Mouse (Mus musculus) CD4-positive, CD25-positive, alpha-beta regulatory T cell, adult 4 months (primary cell): ENCODE measurements around the gene Cul3. TPM values are rescaled to one million over a fixed set of nuclear protein-coding genes. Genes with fewer than 3 reads are reported as not detected.
A peak's percentile ranks its signal among the peaks of the same experiment; 100 is the strongest.

Experiments used
- ATAC-seq: one replicate; pipeline ENCODE4 v1.8.0; 2017
- polyA plus RNA-seq, 2 experiments: library from polyadenylated mRNA; unstranded; fragments of 100-300 nt; shearing (Covaris generic); gene quantifications; one replicate each; pipeline ENCODE4 v1.2.1; 2017

The Cul3 gene
- polyA plus RNA-seq, 2 experiments from 2014 or later = 25.0 to 48.2 TPM

DNA sequence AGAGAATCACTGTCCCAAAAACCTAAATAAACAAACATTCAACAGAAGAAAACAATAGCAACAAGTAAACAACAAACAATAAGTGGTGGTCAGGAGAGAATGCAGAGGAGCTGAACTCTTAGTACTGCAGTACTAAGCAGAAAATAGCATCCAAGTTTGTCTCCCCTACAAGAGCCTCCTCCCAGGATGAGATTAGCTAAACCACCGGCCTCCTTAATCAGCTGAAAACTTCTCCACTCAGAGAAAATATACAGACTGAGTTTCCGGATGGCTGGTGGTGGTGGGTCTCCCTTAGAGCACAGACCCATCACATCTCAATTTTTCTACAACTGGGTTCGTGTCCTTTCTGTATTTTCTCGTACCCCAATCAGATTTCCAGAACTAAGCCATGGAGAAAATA lies 47.0 kb downstream of the Cul3 start:
- no peak for ATAC-seq

DNA sequence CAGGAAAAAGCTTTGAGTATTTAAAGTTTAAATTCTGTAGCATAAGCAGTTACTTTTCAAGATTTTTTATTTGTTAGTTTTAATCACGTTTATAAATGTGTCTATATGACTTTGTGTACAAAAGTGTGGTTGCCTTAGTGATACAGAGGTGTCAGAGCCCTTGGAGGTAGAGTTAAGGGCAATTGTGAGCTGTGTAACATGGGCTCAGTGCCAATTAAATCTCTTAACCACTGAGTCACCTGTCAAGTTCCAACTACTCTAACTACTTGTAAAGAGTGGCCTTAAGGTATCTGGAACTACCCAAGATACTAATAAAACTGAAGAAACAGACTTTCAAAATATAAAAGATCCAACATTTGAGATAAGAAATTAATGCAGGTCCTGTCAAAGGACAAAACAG lies 61.5 kb downstream of the Cul3 start:
- ATAC-seq = no peak

DNA sequence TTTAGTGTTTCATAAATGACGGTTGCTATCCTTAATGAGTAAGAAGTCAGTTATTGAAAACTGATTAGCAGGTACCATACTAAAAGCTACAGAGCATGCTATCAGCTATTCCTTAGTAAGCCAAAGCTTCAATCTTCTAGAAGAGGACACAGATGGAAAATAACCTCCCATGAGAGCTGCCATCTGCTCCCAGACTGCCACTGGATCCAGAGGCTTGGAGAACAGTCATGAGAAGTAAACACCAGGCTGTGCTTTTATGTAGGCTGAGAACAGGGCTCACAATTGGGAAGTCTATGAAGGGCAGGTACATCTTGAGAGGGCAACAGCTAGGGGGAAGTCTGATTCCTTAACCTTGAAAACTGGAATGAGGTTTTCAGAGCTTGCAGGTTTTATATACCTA lies 79.8 kb downstream of the Cul3 start:
- ATAC-seq = no peak

DNA sequence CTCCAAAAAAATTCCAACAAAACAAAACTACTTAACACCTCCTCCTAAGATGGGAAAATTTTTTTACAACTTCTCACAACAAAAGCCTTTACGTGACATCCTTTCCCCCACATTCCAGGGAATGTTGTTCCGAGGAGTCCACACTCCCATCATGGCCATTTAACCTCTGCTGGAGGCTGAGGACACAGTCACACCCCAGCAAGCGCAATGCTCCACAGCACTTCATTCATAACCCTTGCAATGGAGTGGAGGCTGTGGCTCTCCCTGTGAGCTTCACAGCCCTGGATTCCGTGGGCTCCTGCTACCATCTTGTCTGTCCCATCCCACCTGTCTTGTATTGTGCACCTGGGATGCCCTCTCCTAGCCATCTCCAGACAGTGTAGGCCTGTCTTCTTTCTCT lies 81.6 kb downstream of the Cul3 start:
- ATAC-seq = no peak

DNA sequence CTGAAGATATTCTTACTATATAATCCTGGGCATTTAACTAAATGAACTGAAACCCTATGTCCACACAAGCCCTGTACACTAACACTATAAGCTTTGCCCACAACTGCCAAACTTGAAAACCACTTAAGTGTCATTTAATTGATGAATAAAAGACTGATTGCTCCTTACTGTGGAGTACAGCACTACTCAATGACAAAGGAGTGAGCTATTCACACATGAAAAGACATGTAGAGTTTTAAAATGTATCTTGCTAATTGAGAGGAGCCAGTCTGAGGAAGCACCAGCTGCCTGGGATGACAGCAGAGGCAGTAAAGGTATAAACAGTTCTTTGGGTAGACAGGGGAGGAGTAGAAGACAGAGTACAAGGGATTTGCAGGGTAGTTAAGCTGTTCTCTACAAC lies 87.0 kb downstream of the Cul3 start:
- no peak for ATAC-seq

DNA sequence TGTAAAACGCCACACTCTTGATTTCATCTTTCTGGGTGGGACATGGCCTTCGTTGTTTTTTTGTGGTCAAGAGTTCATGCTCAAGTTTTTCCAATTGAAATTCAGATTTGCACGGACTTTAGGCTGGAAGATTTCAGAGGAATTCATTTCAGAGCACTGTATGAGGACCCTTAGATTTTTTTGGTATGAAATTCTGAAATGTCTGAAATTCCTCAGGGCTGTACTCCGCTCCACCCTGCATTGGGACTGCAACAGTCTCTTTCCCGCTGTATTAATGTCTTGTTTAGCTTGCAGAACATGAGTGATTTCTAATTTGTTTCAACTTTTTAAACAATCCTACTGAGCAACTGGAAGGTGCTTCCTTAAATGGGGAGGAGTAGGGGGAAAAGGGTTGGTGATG lies 90.0 kb downstream of the Cul3 start:
- no peak for ATAC-seq

DNA sequence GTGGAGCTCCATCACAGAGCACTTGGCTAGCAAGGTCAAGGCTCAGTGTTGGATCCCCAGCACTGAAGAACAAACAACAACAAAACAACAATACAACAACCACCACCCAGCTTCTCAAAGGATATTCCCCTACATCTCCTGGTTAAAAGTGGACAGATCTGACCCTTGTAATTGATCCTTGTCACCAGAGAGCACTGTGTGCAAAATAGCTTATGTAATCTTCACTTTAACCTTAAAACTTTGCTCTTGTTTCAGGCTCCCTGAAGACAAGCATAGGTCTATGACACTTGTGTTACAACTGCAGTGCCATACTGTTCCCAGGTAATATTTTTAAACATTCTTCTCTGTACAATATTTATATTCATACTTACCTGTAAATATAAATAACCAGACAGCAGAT lies 93.1 kb downstream of the Cul3 start:
- ATAC-seq = no peak

DNA sequence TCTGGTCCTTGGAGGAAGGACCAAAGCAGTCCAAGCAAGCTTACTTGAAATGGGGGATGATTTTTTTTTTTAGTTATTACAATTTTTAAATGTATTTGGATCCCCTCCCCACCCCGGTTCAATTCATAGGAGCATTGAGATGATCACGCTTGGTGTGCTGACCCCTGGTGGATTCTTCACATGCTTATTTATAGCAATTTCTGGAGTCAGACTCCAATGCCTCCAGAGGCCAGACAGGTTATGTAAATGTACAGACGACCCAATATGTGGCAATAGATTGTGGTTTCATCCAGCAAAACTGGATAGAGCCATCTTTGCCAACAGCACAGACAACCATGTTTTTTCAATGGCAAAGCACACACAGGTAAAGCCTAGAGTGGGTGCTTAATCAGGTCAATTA lies 96.2 kb downstream of the Cul3 start:
- no peak for ATAC-seq

DNA sequence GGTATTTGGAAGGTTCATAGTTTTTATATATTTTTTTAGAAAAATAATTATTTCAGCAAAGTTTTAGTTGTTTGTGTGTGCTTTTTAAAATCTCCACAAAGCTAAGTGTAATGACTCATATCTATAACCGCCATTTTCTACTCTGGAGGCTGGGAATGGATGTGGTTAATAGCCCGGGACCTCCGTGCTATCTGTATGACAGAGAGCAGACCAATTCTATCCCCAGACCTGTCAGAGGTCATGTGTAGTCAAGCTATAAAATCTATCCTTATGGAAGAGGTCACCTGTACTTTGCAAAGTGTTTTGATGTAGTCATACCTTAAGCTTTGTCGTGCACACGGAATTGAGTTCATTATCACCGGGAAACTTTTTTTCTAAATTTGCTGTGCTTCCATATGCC lies 98.7 kb downstream of the Cul3 start:
- ATAC-seq = no peak

DNA sequence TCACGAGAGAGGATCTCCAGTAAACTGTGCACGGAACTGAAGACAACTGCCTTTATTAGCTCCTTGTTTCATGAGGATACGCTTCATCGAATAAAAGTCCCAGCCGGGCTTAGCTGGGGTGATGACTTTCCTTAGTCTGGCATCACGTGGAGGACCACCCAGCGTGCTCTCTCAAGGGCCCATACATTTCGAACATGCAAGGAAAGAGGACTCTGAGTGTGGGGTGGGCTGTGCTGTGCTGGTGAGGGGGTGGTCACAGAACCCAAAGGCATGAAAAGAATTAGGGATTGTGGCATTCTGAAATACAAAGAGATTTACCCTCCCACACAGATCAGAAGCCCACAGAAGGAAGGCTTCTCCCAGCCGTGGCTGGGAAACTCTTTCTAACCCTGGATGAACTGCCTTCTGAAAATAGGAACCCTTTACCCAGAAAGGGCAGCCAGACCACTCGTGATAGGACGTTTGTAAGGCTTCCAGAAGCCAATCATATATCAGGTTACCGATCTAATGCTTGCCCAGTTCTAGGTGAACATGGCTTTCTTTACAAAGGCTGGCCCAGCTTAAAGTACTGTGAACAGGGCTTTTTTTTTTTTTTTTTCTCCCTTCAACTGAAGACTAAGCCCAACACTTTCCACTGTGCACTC lies 100.1 kb downstream of the Cul3 start:
- ATAC-seq = no peak

DNA sequence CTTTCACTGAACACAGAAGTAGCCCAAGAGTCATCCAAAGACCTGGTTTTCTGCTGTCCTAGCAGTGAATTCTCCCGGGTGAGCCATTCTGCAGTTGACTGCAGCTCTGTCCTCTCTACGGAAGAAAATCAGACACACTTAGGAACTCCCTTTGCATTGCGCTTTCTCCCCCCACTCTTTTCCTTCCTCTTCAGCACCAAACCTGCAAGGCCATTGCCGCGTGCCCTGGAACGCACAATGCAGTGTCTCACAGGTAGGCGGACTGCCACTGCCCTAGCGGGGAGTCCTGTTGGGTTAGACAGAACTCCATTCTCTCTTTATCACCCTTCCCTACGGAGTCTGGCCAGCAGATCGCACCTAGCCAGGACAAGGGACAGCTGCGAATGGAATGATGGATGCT lies 100.8 kb downstream of the Cul3 start:
- no peak for ATAC-seq

DNA sequence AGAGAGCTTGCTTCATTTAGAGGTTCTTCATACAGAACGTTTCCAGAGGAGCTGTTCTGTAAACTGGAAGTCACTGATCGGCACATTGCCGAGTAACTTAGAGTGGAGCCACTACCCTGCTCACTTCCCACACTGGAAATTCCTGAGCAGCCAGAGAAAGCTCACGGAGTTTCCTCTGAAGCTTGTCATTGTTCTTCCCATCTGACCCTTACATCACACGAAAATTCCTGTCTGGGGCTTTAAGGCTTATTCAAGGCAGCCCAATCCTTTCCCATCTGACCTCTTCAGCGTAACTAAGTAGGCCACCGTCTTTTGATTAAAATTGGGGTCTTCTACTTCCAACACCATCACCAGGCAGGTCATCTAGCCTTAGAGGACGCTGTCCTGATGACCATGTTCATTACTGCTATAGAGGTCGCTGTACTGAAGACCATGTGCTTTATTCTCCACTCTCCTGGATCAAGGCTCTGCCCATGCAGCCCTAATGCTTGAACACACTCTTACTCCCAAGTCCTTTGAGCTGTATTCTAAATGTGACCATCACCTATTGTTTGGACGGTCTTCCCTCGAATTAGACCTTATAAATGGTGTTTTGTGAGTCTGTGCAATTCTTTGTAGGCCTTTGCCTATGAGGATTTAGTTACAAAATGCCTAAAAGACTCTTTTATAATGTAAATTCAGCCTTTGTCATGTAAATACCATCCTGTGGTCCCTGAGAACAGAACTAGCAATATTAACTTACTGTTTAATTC lies 103.2 kb downstream of the Cul3 start:
- no peak for ATAC-seq

DNA sequence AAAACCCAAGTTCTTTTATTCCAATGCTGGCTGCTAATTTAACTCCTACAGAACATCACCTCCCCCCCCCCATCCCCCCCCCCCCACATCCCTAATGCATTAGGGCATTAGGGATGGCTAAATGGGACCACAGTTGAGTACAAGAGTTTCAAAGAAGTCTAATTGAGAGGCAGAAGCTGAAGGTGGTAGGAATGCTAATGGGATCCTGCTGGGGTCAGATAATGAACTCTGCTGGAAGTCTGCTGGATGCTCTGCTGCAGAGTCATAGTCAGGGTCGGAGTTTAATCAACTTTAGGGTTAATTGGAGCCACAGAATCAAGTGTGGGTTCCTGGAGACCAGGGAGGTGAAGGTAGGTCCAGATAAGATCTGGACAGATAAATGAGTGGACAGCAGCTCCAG lies 104.2 kb downstream of the Cul3 start:
- ATAC-seq = no peak

DNA sequence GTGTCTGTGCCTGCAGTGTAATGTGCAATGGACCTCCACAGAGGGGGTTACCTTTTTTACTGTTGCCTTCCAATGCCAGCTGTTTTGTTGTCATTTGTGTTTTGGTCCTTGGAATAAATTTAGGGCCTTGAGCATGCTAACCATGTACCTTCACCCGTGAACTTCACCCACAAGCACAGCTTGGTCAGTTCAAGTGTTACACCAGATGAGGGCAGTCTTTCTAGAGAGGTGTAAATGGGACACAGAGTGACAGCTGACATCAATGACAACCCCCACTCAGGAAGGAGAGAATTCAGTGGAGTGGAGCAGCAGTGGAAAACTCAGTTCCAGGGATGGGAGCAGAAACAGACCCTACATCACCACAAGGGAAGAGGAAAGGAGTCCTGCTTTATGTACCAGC lies 109.7 kb downstream of the Cul3 start:
- peak; percentile 39 for ATAC-seq

DNA sequence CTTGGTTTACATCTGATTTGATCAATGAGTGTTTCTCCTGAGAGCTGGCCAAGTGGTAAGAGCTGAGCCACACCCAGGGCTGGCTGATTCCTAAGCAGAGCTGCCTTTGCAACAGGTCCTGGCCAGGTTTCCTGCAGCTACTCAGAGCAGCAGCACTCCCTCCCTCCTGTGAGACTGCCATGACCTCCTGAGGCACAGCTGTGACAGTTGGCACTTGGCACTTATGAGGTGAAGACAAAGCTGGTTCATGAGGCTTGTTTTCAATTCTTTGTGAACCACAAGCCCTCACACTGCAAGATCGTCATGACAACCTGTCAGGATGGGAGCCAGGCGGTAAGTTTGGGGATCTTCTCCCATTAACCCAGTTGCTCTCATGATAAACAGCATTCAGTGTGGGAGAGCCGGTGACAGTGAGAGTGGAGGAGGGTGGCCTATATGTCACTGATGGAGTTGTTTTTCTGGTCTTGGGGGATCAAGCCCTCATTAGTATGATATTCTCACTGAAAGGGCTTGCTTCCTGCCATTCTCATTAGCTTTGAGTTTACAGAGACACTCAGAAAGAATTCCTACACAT lies 115.4 kb downstream of the Cul3 start:
- no peak for ATAC-seq

DNA sequence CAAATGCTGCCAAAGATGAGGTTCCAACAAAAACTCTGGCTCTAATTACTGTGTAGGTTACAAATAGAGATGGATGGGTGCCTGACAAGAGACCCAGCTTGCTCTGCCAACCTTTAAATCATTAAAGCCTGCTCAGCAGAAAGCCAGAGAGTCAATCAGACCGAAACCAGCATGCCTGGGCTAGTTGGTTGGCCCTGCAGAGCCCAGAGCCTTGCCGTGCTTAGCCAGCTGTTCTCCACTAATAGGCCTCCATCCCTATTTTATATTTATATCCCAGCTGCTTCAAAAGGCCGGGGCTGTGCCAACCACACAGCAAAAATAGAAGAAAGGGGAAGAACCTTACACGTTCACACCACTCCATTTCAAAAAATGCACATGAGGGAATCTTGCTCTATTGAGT lies 119.1 kb downstream of the Cul3 start:
- no peak for ATAC-seq

DNA sequence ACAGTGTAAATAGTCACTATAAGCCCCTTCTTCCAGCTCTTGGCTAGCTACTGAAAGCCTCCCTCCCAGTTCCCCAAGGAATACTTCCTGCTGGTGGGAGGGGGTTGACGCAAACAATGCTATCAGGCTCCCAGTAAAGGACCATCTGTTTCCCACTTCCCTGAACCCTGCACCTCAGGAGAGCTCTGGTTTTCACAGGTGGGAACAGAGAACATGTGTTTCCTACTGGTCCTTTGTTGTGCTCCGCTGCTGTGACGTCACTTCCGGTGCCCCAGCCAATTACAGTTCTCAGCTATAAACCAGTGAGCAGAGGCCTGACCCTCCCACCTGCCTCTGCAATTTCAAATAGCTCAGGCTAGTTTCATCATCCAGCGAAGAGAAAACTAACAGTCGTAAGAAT lies 122.0 kb downstream of the Cul3 start, which contains the start of gene Fam124b:
Gene Fam124b (minus strand): TSS at position 206 of the 400 bp plus-strand sequence.
- ATAC-seq = no peak

Other genes starting within 250 kb of the Cul3 start
- 1 to 10 TPM; 5.9 to 6.8 TPM for gene Fam124b, start 122.0 kb downstream of the Cul3 start, polyA plus RNA-seq
- not detected for gene Gm45261, start 121.0 kb upstream of the Cul3 start, polyA plus RNA-seq